Mouse (Mus musculus) liver, embryonic 11.5 days (tissue): ENCODE data around the gene Tsnaxip1. TPM values are rescaled to one million over a fixed set of nuclear protein-coding genes. Genes with fewer than 3 reads are reported as not detected.

Source experiments
- ATAC-seq: fragments of 200-750 bp; cut with Nextera tagmentation; replicated peaks from 2 replicates; pipeline ENCODE4 v1.8.0; 2017; ENCODE audit warnings: moderate number of reproducible peaks, mild to moderate bottlenecking, moderate TSS enrichment, moderate library complexity; ENCODE audit not compliant: low FRiP score
- DNase-seq: peaks from one replicate; pipeline ENCODE4 v3.0.0-alpha.2; 2017; ENCODE audit warnings: low spot score
- H3K27ac ChIP-seq: fragments of 300-500 bp; sonication (generic); 2 replicates; pipeline ENCODE4 v1.5.1; 2014; ENCODE audit warnings: mild to moderate bottlenecking, low read depth, low read length, control low read depth
- H3K27me3 ChIP-seq: fragments of 300-500 bp; sonication (generic); replicated peaks from 2 replicates; pipeline ENCODE4 v1.6.1; 2014; ENCODE audit warnings: low read length, mixed read lengths; ENCODE audit not compliant: control insufficient read depth, insufficient read depth
- H3K36me3 ChIP-seq: fragments of 300-500 bp; sonication (generic); 2 replicates; pipeline ENCODE4 v1.6.1; 2014; ENCODE audit warnings: mild to moderate bottlenecking, low read length, moderate library complexity, mixed read lengths; ENCODE audit not compliant: control insufficient read depth, insufficient read depth
- H3K4me1 ChIP-seq: fragments of 300-500 bp; sonication (generic); replicated peaks from 2 replicates; pipeline ENCODE4 v1.6.1; 2014; ENCODE audit warnings: low read length, mixed read lengths; ENCODE audit not compliant: control insufficient read depth, insufficient read depth
- H3K4me2 ChIP-seq: fragments of 300-500 bp; sonication (generic); 2 replicates; pipeline ENCODE4 v1.6.1; 2014; ENCODE audit warnings: mild to moderate bottlenecking, control low read depth, moderate library complexity
- H3K4me3 ChIP-seq: fragments of 300-500 bp; sonication (generic); 2 replicates; pipeline ENCODE4 v1.5.1; 2014; ENCODE audit warnings: low read depth, low read length, control low read depth
- H3K9ac ChIP-seq: fragments of 300-500 bp; sonication (generic); 2 replicates; pipeline ENCODE4 v1.6.1; 2014; ENCODE audit warnings: low read depth, low read length, control low read depth
- H3K9me3 ChIP-seq: fragments of 300-500 bp; sonication (generic); 2 replicates; pipeline ENCODE4 v1.6.1; 2016; ENCODE audit warnings: low read length, inconsistent platforms, mixed read lengths; ENCODE audit not compliant: control insufficient read depth
- WGBS: fragments of 180-500 bp; shearing (Covaris S2); extraction: QIAGEN DNeasy Blood & Tissue Kit; methylation state at CpG from one replicate; pipeline ENCODE4 v1.1.7; 2014; 5-methylcytosine and 5-hydroxymethylcytosine counted together
- polyA plus RNA-seq: library from polyadenylated mRNA; unstranded; fragments of >200 nt; fragmentation: Nextera tagmentation; extraction: Ambion mirVana; gene quantifications from 2 replicates; pipeline ENCODE4 v1.2.1, GENCODE M21; 2014

The Tsnaxip1 gene
- polyA plus RNA-seq, 1 experiment from 2014 or later: 0.12 TPM

GRCm38 (mm10) chr8:105808480-105808879, 19.1 kb upstream of the Tsnaxip1 start:
- peaks cover 10% of the 10 kb centered on the region; the same call in 1 of the 2 replicates for H3K36me3 ChIP-seq

DNA sequence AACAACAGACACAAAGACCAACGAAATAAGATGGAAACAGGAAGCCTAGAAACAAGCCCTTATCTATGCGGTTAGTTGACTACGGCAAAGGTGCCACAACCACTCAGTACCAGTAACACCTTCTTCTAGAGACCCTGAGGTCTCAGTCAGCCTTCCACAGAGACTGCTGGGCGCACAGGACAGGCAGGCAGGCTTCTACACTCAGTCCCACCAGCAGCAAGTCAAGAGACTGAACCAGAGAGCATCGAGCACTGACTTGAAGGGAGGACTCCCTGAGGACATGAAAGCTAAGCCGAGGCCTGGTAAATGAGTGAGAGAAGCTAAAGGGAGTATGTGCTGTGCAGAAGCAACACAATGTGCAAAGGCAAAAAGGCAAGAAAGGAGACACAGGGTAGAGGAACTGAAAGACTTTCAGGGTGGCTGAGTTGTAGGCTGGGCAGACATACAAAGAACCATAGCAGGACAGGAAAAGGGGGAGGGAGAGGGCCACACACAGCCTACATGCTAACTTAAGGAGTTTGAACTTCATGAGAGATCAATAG, 17.2 kb upstream of the Tsnaxip1 start:
- Histone ChIP-seq H3K9ac (peak overlapping the region; percentile 40; the same call in 1 of the 2 replicates), H3K4me1 (peaks cover 38% of the 10 kb centered on the region), H3K4me3 (no peak overlapping the region), H3K27ac (peak overlapping the region; percentile 52), H3K4me2 (peak overlapping the region; percentile 29), H3K36me3 (peaks cover 6% of the 10 kb centered on the region; the same call in 1 of the 2 replicates), H3K9me3 (no peaks in the 10 kb centered on the region), H3K27me3 (no peaks in the 10 kb centered on the region)
- ATAC-seq (no peak), DNase-seq (no peak)
- 61% methylated on average over 6 of the region's 6 CpGs for WGBS

More at GRCm38 (mm10) chr8:105808480-105808879, 19.1 kb upstream of the Tsnaxip1 start:
- H3K4me1 ChIP-seq: peaks cover 36% of the 10 kb centered on the region
- no peak for DNase-seq
- ATAC-seq: no peak
- WGBS: 95% methylated on average over 2 of the region's 2 CpGs
- no peaks in the 10 kb centered on the region for H3K9me3 ChIP-seq
- H3K9ac ChIP-seq: no peak overlapping the region
- no peak overlapping the region for H3K4me3 ChIP-seq
- no peaks in the 10 kb centered on the region for H3K27me3 ChIP-seq
- H3K4me2 ChIP-seq: no peak overlapping the region
- no peak overlapping the region for H3K27ac ChIP-seq

GRCm38 (mm10) chr8:105811061-105811460, 16.5 kb upstream of the Tsnaxip1 start:
- H3K27me3 ChIP-seq: no peaks in the 10 kb centered on the region
- H3K9ac ChIP-seq: no peak overlapping the region
- no peak overlapping the region for H3K4me3 ChIP-seq
- no peak overlapping the region; the same call in 1 of the 2 replicates for H3K4me2 ChIP-seq
- WGBS: 65% methylated on average over 10 of the region's 10 CpGs
- peak overlapping the region; percentile 44 for H3K27ac ChIP-seq
- H3K4me1 ChIP-seq: peaks cover 38% of the 10 kb centered on the region
- peaks cover 6% of the 10 kb centered on the region; the same call in 1 of the 2 replicates for H3K36me3 ChIP-seq
- DNase-seq (no peak), ATAC-seq (peak; percentile 55)
- no peaks in the 10 kb centered on the region for H3K9me3 ChIP-seq

GRCm38 (mm10) chr8:105811543-105811942, 16.0 kb upstream of the Tsnaxip1 start:
- peak overlapping the region; percentile 10; the same call in 1 of the 2 replicates for H3K4me2 ChIP-seq
- DNase-seq (no peak), ATAC-seq (no peak)
- H3K9ac ChIP-seq: peak overlapping the region; percentile 16; the same call in 1 of the 2 replicates
- H3K27me3 ChIP-seq: no peaks in the 10 kb centered on the region
- no peaks in the 10 kb centered on the region for H3K9me3 ChIP-seq
- no peak overlapping the region for H3K4me3 ChIP-seq
- peak overlapping the region; percentile 44 for H3K27ac ChIP-seq
- H3K4me1 ChIP-seq: peaks cover 38% of the 10 kb centered on the region
- WGBS: 64% methylated on average over 3 of the region's 3 CpGs
- H3K36me3 ChIP-seq: peaks cover 6% of the 10 kb centered on the region; the same call in 1 of the 2 replicates

GRCm38 (mm10) chr8:105812511-105812910, 15.0 kb upstream of the Tsnaxip1 start:
- no peak for DNase-seq
- H3K4me1 ChIP-seq: peaks cover 38% of the 10 kb centered on the region
- no peaks in the 10 kb centered on the region for H3K9me3 ChIP-seq
- WGBS: 75% methylated on average over 5 of the region's 5 CpGs
- H3K4me2 ChIP-seq: no peak overlapping the region
- H3K4me3 ChIP-seq: no peak overlapping the region
- H3K27me3 ChIP-seq: no peaks in the 10 kb centered on the region
- H3K27ac ChIP-seq: peak overlapping the region; percentile 25; the same call in 1 of the 2 replicates
- no peak overlapping the region for H3K9ac ChIP-seq
- no peak for ATAC-seq
- H3K36me3 ChIP-seq: peaks cover 6% of the 10 kb centered on the region; the same call in 1 of the 2 replicates

- ATAC-seq: no peak
- no peak overlapping the region for H3K27ac ChIP-seq
- no peak overlapping the region for H3K4me3 ChIP-seq
- H3K9me3 ChIP-seq: no peaks in the 10 kb centered on the region
- 96% methylated on average over 6 of the region's 6 CpGs for whole genome bisulfite sequencing
- H3K9ac ChIP-seq: no peak overlapping the region
- DNase-seq: no peak
- peaks cover 41% of the 10 kb centered on the region for H3K4me1 ChIP-seq
- no peaks in the 10 kb centered on the region for H3K27me3 ChIP-seq
- peaks cover 6% of the 10 kb centered on the region; the same call in 1 of the 2 replicates for H3K36me3 ChIP-seq
- H3K4me2 ChIP-seq: no peak overlapping the region
Measured at GRCm38 (mm10) chr8:105813241-105813640, 14.3 kb upstream of the Tsnaxip1 start.

- Histone ChIP-seq H3K4me2 (peak overlapping the region; percentile 58), H3K36me3 (peaks cover 30% of the 10 kb centered on the region), H3K27ac (peak overlapping the region; percentile 91), H3K4me1 (peaks cover 48% of the 10 kb centered on the region), H3K4me3 (0 out of 2 replicates have a peak overlapping the region, but pooled peaks have one; percentile 12), H3K9ac (peak overlapping the region; percentile 42; the same call in 1 of the 2 replicates), H3K27me3 (no peaks in the 10 kb centered on the region), H3K9me3 (no peaks in the 10 kb centered on the region)
- 79% methylated on average over 3 of the region's 3 CpGs for WGBS
- DNase-seq (no peak), ATAC-seq (peak; percentile 41; the same call in 1 of the 2 replicates)
Measured at GRCm38 (mm10) chr8:105819659-105820058, 7.9 kb upstream of the Tsnaxip1 start.

DNA sequence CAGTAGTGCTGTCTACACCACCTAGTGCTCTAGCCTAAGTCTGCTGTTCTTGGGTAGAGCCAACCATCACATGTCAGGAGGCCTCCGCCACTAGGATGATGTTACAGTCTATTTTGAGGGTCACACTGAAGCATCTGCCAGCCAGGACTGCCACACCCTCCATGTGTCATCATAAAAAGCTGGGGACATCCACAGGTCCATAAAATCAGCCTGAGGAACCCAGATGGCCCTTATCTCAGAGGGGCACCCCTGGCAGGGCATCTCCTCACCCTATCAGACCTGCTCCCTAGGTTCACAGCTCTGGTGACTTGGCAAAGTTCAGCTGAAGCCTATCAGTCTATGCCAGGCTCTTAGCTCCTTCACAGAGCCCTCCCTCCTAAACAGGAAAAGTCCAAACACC, 6.6 kb upstream of the Tsnaxip1 start:
- H3K9me3 ChIP-seq: no peaks in the 10 kb centered on the region
- DNase-seq (peak; percentile 53), ATAC-seq (peak; percentile 97)
- H3K27me3 ChIP-seq: no peaks in the 10 kb centered on the region
- WGBS: 71% methylated on average over 1 of the region's 1 CpGs
- peak overlapping the region; percentile 58 for H3K4me2 ChIP-seq
- H3K27ac ChIP-seq: peak overlapping the region; percentile 91
- peak overlapping the region; percentile 42 for H3K9ac ChIP-seq
- H3K36me3 ChIP-seq: peaks cover 32% of the 10 kb centered on the region
- peaks cover 54% of the 10 kb centered on the region for H3K4me1 ChIP-seq
- no peak overlapping the region; the same call in 1 of the 2 replicates for H3K4me3 ChIP-seq

DNA sequence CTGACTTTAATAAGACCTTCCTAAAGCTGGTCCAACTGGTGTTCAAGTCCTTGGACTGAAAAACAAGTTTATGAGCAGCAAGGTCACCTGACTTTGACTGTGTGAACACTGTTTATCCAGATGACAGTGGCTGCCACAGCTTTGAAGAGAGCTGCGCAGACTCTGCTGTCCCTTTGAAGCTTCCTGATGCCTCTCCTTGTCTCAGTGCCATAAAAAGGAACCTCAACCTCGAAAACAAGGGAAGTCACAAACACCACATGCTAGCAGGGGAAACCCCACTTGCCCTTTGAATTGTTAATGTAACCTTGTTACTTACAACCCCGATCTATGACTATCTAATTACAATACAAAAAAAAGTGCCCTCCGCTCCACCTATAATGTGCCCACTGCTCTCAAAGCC, 2.0 kb upstream of the Tsnaxip1 start:
- Histone ChIP-seq H3K4me2 (peak overlapping the region; percentile 91), H3K27ac (peak overlapping the region; percentile 76), H3K4me1 (peaks cover 29% of the 10 kb centered on the region), H3K9ac (peak overlapping the region; percentile 92), H3K4me3 (peak overlapping the region; percentile 89), H3K27me3 (no peaks in the 10 kb centered on the region), H3K36me3 (peaks cover 21% of the 10 kb centered on the region), H3K9me3 (no peaks in the 10 kb centered on the region)
- DNase-seq (no peak), ATAC-seq (no peak)
- WGBS: 71% methylated on average over 4 of the region's 4 CpGs
